Mouse (Mus musculus) cerebellum, adult 11 months (tissue): ENCODE measurements around the gene Ss18l2.

Experiments
- DNase-seq: peaks from one replicate; pipeline ENCODE4 v3.0.0; 2022

Ss18l2 gene

GRCm38 (mm10) chr9:121709898-121710583 is at the start of gene Ss18l2:
TSS of gene Ss18l2 (plus strand) at chr9:121710329.
- DNase-seq = peak; percentile 96

GRCm38 (mm10) chr9:121663467-121663866 is 46.7 kb upstream of the Ss18l2 start:
- no peak for DNase-seq

GRCm38 (mm10) chr9:121664104-121664503 is 46.0 kb upstream of the Ss18l2 start:
- DNase-seq = no peak

- no peak for DNase-seq
Observed at GRCm38 (mm10) chr9:121666957-121667630, 43.0 kb upstream of the Ss18l2 start.

GRCm38 (mm10) chr9:121667822-121668221 is 42.3 kb upstream of the Ss18l2 start:
- no peak for DNase-seq

GRCm38 (mm10) chr9:121669348-121669791 is 40.8 kb upstream of the Ss18l2 start:
- no peak for DNase-seq

GRCm38 (mm10) chr9:121671300-121671699 is 38.8 kb upstream of the Ss18l2 start:
- DNase-seq = peak; percentile 48

GRCm38 (mm10) chr9:121672311-121672710 is 37.8 kb upstream of the Ss18l2 start:
- DNase-seq = no peak

- no peak for DNase-seq
Observed at GRCm38 (mm10) chr9:121673716-121674115, 36.4 kb upstream of the Ss18l2 start.

- DNase-seq = no peak
Observed at GRCm38 (mm10) chr9:121675011-121675410, 35.1 kb upstream of the Ss18l2 start.

- no peak for DNase-seq
Observed at GRCm38 (mm10) chr9:121675556-121675955, 34.6 kb upstream of the Ss18l2 start.

GRCm38 (mm10) chr9:121677069-121677468 is 33.1 kb upstream of the Ss18l2 start:
- DNase-seq = no peak

GRCm38 (mm10) chr9:121677476-121677875 is 32.7 kb upstream of the Ss18l2 start:
- no peak for DNase-seq

- peak; percentile 29 for DNase-seq
Observed at GRCm38 (mm10) chr9:121679549-121679948, 30.6 kb upstream of the Ss18l2 start.

- DNase-seq = no peak
Observed at GRCm38 (mm10) chr9:121681191-121681590, 28.9 kb upstream of the Ss18l2 start.

GRCm38 (mm10) chr9:121682037-121682680 is 28.0 kb upstream of the Ss18l2 start:
- DNase-seq = no peak

- DNase-seq = no peak
Observed at GRCm38 (mm10) chr9:121684702-121685101, 25.4 kb upstream of the Ss18l2 start.

GRCm38 (mm10) chr9:121690200-121690651 is 19.9 kb upstream of the Ss18l2 start:
- no peak for DNase-seq

GRCm38 (mm10) chr9:121690734-121691133 is 19.4 kb upstream of the Ss18l2 start:
- no peak for DNase-seq

GRCm38 (mm10) chr9:121694736-121695135 is 15.4 kb upstream of the Ss18l2 start:
- no peak for DNase-seq

- DNase-seq = no peak
Observed at GRCm38 (mm10) chr9:121696626-121697025, 13.5 kb upstream of the Ss18l2 start.

GRCm38 (mm10) chr9:121697150-121698049 is 12.7 kb upstream of the Ss18l2 start:
- DNase-seq = peak; percentile 46

GRCm38 (mm10) chr9:121704261-121704645 is 5.9 kb upstream of the Ss18l2 start:
- DNase-seq = no peak
